Mouse (Mus musculus): ENCODE data around the gene Klrg1.

The Klrg1 gene

GRCm38 (mm10) chr6:122282782-122283181 lies at the start of gene Klrg1:
Gene Klrg1, minus strand, starts transcription at chr6:122282882.
- no peak for DNase-seq (ENCODE audit: low read depth)

GRCm38 (mm10) chr6:122325361-122325975 lies 42.8 kb upstream of the Klrg1 start:
- no peak for DNase-seq (ENCODE audit: low read depth)

DNA sequence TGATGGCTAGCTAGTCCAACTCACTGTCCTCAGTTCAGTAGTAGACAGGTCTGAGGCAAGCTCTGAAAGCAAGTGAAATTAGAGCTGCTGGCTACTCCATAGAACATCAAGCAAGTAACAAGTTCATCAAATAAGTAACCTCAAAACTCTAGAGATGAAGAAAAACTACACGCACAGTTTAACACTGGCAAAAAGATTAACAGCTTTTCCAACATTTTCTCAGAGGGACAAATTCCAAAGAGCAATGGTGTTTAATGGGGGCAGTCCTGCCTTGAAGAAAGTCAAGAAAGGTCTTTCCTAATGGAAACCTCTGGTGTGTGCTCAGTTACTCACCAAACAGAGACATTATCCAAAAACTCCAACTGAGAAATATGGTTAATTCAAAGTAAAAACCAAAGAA lies 36.0 kb upstream of the Klrg1 start:
- no peak for DNase-seq (ENCODE audit: low read depth)

DNA sequence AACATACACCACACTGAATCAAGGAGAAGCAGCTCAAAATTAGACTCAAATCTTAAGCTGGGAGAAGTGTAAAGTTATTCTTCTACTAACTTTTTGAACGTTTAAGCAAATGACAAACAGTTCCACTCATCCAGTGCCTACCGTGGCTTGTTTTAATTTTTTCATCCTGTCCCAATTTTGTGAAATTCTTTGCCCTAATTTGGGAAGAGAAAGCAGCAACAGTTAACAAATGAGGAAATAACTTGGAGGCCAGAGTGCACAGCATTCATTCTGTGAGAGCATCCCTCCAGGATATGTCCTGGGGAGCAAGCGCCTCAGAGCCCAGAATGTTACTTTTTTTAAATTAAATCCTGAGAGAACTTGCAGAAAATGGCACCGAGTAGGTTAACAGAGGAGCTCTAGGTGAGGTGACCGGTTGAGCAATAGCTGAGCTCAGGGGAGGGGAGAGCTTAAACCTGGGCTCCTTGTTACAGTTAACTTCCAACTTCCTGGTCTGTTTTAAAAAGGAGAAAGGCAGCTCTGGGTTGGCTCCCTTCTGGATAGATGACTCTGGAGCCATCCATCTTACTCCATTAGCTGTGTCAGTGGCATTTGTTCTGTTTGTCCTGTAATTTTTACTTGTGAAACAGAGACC lies 27.6 kb upstream of the Klrg1 start:
- DNase-seq (ENCODE audit: low read depth), result no peak

DNA sequence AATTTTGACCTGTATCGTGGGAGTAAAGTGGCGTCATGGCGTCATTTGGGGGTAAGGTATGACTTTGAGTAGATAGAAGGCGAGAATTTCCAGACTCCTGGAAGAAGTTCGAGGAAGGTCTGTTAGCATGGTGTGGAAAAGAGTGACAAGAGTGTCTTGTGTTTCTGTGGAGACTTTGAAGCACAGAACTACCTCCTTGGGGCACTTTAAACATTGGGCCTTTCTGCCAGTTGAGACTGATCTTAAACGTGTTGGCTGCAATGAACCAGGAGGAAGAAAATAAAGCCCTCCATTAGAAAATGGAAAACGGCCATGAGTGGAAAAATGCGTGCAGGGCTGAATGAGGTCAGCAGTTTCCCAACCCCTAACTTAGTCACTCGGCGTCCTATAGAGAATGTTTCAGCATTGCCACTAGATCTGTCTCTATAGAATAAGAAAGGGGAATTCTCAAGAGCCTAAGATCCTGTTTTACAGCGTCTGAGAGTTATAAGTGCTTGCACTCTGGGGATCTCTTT lies 26.8 kb upstream of the Klrg1 start:
- no peak for DNase-seq (ENCODE audit: low read depth)

- DNase-seq (ENCODE audit: low read depth), result peak; percentile 88
Measured at GRCm38 (mm10) chr6:122308505-122309393, 26.1 kb upstream of the Klrg1 start, which contains the start of gene M6pr. Gene M6pr, plus strand, starts transcription at chr6:122308720.

- DNase-seq (ENCODE audit: low read depth), result no peak
Measured at GRCm38 (mm10) chr6:122308136-122308504, 25.4 kb upstream of the Klrg1 start.

DNA sequence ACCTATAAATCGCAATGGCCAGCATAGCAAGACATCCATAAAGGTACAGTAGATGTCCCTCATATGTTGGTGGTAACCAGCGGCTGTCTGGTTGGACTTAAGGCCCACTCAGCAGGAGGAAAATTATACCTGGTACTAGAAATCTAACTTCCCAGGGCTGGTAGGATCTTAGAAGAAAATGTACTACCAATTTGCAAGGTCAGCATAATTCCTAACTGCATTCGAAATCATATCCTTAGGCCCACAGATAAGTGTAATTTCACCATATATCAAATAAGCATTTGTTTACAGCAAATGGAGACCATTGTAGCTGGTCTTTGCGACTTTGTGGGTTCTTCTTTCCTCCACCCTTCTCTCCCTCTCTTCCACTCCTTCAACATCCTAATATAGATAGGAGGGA lies 24.0 kb upstream of the Klrg1 start:
- DNase-seq (ENCODE audit: low read depth), result no peak

GRCm38 (mm10) chr6:122304790-122305555 lies 22.3 kb upstream of the Klrg1 start:
- no peak for DNase-seq (ENCODE audit: low read depth)

DNA sequence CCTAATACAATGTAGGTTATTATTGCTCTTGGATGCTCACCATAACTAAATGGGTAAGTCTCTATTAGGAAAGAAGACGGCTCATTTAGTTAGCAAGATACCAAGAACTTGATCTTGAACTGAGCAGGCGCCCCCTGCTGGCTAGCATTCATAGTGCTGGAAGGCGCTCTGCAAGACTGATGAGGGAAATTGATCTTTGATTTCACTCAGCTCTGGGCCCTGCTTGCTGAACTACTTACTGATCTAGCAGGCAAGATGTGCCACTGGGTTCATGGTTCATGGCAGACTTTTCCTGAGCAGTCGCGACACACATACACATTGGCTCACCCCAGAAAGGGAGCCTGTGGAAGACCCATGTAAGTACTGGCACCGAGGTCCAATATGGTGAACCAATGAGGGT lies 21.7 kb upstream of the Klrg1 start:
- peak; percentile 59 for DNase-seq (ENCODE audit: low read depth)

DNA sequence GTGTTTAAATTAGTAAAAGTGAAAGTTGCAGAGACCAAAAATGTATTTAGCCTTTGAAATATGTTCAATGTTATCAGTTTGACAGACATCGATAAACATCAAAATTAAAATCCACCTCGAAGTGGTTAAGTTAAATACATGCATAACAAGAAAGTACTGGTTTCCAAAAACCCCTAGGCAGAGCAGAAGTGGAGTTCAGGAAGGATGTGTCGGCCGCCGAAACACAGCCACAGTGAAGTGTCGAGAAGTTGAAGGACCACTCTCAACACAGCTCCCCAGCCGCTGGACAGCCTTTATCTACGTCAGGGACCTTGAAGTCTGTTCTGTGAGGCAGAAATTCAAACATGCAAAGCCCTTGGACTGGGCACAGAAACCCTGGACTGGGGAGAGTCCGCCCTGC lies 20.8 kb upstream of the Klrg1 start:
- no peak for DNase-seq (ENCODE audit: low read depth)

DNA sequence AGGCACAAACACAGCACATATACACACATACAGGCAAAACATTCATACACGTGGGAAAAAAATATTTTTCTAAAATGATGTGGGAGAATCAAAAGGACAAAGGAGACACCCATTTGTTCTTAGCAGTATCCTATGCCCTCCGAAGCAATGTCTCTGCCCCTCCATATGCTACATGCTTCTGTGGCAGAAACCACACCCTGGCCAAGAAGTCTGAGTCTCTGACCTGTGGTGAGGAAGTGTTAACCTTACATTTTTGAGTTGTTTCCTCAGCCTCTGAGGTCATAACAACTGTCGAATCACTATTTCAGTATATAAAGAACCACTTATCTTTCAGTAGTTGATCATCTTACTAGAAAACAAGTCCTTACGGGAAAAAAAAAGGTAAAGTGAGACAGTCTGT lies 20.0 kb upstream of the Klrg1 start:
- no peak for DNase-seq (ENCODE audit: low read depth)

DNA sequence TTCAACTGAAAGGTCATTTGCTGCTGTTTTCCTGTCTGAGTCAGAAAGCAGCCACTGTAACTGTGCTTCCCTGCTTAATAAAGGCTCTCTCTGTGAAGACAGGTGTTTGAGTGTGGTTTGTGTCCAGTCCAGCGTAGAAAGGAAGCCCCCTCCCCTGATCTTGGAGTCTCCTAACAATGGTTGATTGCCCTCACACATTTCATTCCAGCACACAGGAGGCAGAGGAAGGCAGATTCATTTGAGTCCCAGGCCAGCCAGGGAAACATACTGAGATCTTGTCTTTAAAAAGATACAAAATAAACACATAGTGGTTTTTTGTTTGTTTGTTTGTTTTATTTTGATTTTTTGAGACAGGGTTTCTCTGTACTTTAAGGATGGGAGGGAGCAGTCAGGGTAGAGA lies 19.4 kb upstream of the Klrg1 start:
- DNase-seq (ENCODE audit: low read depth), result no peak

DNA sequence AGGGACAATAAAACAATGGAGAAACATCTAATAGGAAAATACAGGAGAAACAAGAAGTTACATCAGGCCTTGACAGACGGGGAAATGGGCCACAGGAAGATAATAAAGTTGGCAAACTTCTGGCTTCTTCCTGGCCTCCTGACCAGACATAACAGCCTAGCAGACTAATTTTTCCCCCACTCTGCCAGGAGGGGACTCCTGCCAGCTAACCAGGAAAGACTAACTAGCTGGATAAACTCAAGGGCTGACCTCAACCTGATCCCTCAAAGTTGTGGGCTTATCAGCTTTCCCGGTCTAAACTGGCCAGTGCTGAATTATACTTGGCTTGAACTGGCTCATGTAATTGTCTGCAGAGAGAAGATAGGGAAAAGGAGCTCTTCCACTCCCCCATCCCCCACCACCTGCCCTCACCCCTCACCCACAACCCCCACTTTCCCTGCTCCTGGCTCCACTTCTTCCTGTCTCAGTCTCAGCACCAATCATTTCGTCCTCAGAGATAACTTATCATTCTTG lies 17.0 kb upstream of the Klrg1 start:
- no peak for DNase-seq (ENCODE audit: low read depth)

DNA sequence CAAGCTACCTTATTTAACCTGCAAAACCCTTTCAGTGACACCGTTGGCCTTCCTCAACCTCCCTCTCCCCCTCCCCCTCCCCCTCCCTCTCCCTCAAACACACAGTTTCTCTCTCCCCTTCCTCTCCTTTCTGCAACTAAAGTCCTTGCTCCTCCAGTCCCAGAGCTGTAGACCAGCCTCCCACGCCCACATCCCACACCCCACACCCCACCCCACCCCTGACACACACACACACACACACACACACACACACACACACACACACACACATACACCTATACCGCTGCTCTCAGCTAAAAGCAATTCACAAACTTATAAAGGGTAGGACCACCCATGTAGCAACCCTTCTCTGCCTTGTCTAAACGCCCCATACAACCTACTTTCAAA lies 15.5 kb upstream of the Klrg1 start:
- no peak for DNase-seq (ENCODE audit: low read depth)

- no peak for DNase-seq (ENCODE audit: low read depth)
Measured at GRCm38 (mm10) chr6:122297279-122298222, 14.9 kb upstream of the Klrg1 start.

- DNase-seq (ENCODE audit: low read depth), result no peak
Measured at GRCm38 (mm10) chr6:122296918-122297278, 14.2 kb upstream of the Klrg1 start.

DNA sequence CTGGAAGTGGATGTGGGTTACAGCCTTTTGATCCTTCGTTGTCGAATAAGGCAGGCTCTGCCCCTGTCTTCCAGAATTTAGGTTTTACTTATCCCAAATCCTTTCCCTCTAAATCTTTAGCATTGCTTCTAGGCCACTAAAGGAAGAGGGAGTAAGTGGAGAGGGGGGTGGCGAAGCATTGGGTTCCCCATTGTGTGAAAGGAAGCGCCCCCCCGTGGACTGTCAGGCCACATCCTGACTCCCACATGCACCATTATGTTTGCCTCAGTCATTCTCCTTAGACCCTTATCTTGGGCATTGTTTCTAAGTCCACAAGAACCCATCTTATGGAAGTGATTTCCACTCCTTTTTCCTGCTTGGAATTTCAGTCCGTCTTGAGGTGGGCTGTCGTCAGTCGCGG lies 12.6 kb upstream of the Klrg1 start:
- DNase-seq (ENCODE audit: low read depth), result no peak

- no peak for DNase-seq (ENCODE audit: low read depth)
Measured at GRCm38 (mm10) chr6:122294290-122294689, 11.6 kb upstream of the Klrg1 start.

GRCm38 (mm10) chr6:122293796-122294195 lies 11.1 kb upstream of the Klrg1 start:
- DNase-seq (ENCODE audit: low read depth), result no peak

DNA sequence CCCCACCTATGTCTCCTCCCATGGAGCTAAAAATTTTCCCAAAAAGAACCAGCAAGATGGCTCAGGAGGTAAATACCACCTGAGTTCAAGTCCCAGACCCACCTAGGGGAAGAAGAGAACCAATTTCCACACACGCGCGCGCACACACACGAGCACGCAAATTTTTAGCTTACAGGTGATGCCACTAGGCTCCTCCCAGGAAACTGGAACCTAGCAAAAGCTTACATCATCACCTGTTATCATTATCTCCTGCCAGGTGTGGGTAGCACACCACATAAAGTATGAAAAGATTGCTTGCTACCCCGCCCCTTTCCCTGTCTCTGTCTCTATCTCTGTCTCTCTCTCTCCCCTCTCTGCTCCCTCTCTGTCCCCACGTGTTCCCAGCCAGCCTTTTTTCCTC lies 10.4 kb upstream of the Klrg1 start:
- no peak for DNase-seq (ENCODE audit: low read depth)

Data from c-Kit-positive CD71-negative TER-119-negative erythroid progenitor cells, embryonic 14.5 days (primary cell).